Mouse (Mus musculus): ENCODE measurements around the gene Gm21317. TPM values are rescaled to one million over a fixed set of nuclear protein-coding genes. Genes with fewer than 3 reads are reported as not detected.
"Not testable (repeated sequence)": the region's sequence is repeated elsewhere in the genome, so short reads cannot be mapped to it uniquely, and the experiment has no call there.

Gene Gm21317
- not detected in 2 replicates for polyA plus RNA-seq (2014; fragmentation: Nextera tagmentation; extraction: Ambion mirVana)

DNA sequence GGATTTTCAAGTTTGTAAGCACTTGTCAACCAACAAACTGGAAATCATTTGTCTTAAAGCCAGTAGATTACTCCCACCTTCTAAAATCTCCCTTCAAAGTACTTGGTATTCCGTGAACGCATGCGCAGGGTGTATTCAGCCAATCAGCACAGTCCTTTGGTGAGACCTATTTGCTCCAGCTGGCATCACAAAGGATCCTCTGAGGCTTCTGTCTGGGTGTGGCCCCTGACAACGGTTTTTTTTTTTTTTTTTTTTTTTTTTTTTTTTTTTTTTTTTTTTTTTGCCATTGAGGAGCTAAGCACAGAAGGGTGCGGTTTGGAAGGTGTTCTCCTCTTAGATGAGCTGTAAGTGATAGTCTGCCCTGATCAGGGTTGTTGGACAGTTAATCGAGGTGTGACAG, at the start of gene Gm21317:
TSS of gene Gm21317 (plus strand) at position 301 of the 400 bp plus-strand sequence.
- H3K4me1 ChIP-seq (ENCODE audit: control insufficient read depth, insufficient read depth, low read length); ATAC-seq (ENCODE audit: insufficient read depth, low FRiP score, low TSS enrichment); H3K9ac ChIP-seq (ENCODE audit: low read length); H3K27ac ChIP-seq (ENCODE audit: low read depth, low read length); H3K27me3 ChIP-seq (ENCODE audit: control insufficient read depth, insufficient read depth, low read length); H3K4me2 ChIP-seq (ENCODE audit: low read depth); H3K9me3 ChIP-seq (ENCODE audit: control insufficient read depth, low read length); DNase-seq (ENCODE audit: low spot score); H3K36me3 ChIP-seq (ENCODE audit: control insufficient read depth, insufficient read depth, low read length); H3K4me3 ChIP-seq (ENCODE audit: low read depth, low read length): not testable (repeated sequence)
- no CpG with 5 or more reads among the region's 6 CpGs for WGBS

Measured in neural tube, embryonic 11.5 days (tissue).